Mouse (Mus musculus) liver, embryonic 18 days (tissue): ENCODE measurements around the gene Krt222. TPM values are rescaled to one million over a fixed set of nuclear protein-coding genes. Genes with fewer than 3 reads are reported as not detected.

ENCODE experiments used
- polyA plus RNA-seq: library from polyadenylated mRNA; depleted of rRNA; stranded (reverse); fragments of >200 nt; gene quantifications from 2 replicates; pipeline ENCODE4 v1.2.3, GENCODE M21; 2012; rRNA removed

The Krt222 gene
- 0.05 and 0.12 TPM in 2 replicates for polyA plus RNA-seq

GRCm38 (mm10) chr11:99243820-99244374 is at the start of gene Krt222:
Gene Krt222 (minus strand): TSS chr11:99244085.

GRCm38 (mm10) chr11:99284833-99285312 is 41.0 kb upstream of the Krt222 start, which contains the start of gene Krt24:
Gene Krt24 (minus strand): TSS chr11:99285262.

GRCm38 (mm10) chr11:99230261-99231048 is 13.4 kb downstream of the Krt222 start, which contains the start of gene Smarce1:
Gene Smarce1 (minus strand): TSS chr11:99231017.

Other genes starting within 250 kb of the Krt222 start
- 47.3 and 52.6 TPM in 2 replicates for gene Top2a, start 219.9 kb downstream of the Krt222 start, polyA plus RNA-seq
- gene Igfbp4, start 202.8 kb downstream of the Krt222 start, polyA plus RNA-seq, result 245 and 283 TPM in 2 replicates
- 0.39 and 0.40 TPM in 2 replicates for gene Tns4, start 154.8 kb downstream of the Krt222 start, polyA plus RNA-seq
- 0.63 and 0.85 TPM in 2 replicates for gene Ccr7, start 89.0 kb downstream of the Krt222 start, polyA plus RNA-seq
- 38.1 and 45.5 TPM in 2 replicates for gene Smarce1, start 13.1 kb downstream of the Krt222 start, polyA plus RNA-seq
- gene Krt24, start 41.2 kb upstream of the Krt222 start, polyA plus RNA-seq, result not detected in 2 replicates
- 0.03 TPM in 1 of 2 replicates, not detected in the other for gene Krt25, start 78.9 kb upstream of the Krt222 start, polyA plus RNA-seq
- gene Krt26, start 93.9 kb upstream of the Krt222 start, polyA plus RNA-seq, result not detected in 2 replicates
- not detected in 2 replicates for gene Krt27, start 107.0 kb upstream of the Krt222 start, polyA plus RNA-seq
- gene Krt28, start 130.8 kb upstream of the Krt222 start, polyA plus RNA-seq, result not detected in 2 replicates
- 1.5 and 1.7 TPM in 2 replicates for gene Krt10, start 145.3 kb upstream of the Krt222 start, polyA plus RNA-seq
- gene Krt12, start 178.2 kb upstream of the Krt222 start, polyA plus RNA-seq, result 0.05 TPM in 1 of 2 replicates, not detected in the other
- gene Krt20, start 194.1 kb upstream of the Krt222 start, polyA plus RNA-seq, result 12.1 and 18.7 TPM in 2 replicates
- 4.7 and 5.5 TPM in 2 replicates for gene Krt23, start 249.1 kb upstream of the Krt222 start, polyA plus RNA-seq